Mouse (Mus musculus) kidney, postnatal 0 days (tissue): ENCODE data around the gene Nus1. TPM values are rescaled to one million over a fixed set of nuclear protein-coding genes. Genes with fewer than 3 reads are reported as not detected.

Source experiments
- ATAC-seq: fragments of 200-750 bp; cut with Nextera tagmentation; replicated peaks from 2 replicates; pipeline ENCODE4 v1.8.0; 2017; ENCODE audit warnings: low read depth, moderate number of reproducible peaks, moderate TSS enrichment, moderate library complexity; ENCODE audit not compliant: low FRiP score
- DNase-seq: peaks from one replicate; pipeline ENCODE4 v3.0.0-alpha.2; 2016; ENCODE audit warnings: low spot score
- H3K27ac ChIP-seq: fragments of 300-500 bp; sonication (generic); 2 replicates; pipeline ENCODE4 v1.5.1; 2014; ENCODE audit warnings: mild to moderate bottlenecking
- H3K27me3 ChIP-seq: fragments of 300-500 bp; sonication (generic); 2 replicates; pipeline ENCODE4 v1.6.1; 2014; ENCODE audit warnings: low read length, mixed read lengths; ENCODE audit not compliant: insufficient read depth
- H3K36me3 ChIP-seq: fragments of 300-500 bp; sonication (generic); 2 replicates; pipeline ENCODE4 v1.6.1; 2014; ENCODE audit warnings: low read length, mixed read lengths; ENCODE audit not compliant: insufficient read depth
- H3K4me1 ChIP-seq: fragments of 300-500 bp; sonication (generic); replicated peaks from 2 replicates; pipeline ENCODE4 v1.6.1; 2014; ENCODE audit warnings: antibody characterized with exemption, low read length, mixed read lengths; ENCODE audit not compliant: insufficient read depth
- H3K4me2 ChIP-seq: fragments of 300-500 bp; sonication (generic); 2 replicates; pipeline ENCODE4 v1.6.1; 2014; ENCODE audit warnings: mild to moderate bottlenecking, low read length, moderate library complexity, mixed read lengths
- H3K4me3 ChIP-seq: fragments of 300-500 bp; sonication (generic); replicated peaks from 2 replicates; pipeline ENCODE4 v1.5.1; 2014; ENCODE audit warnings: low read depth, low read length
- H3K9ac ChIP-seq: fragments of 300-500 bp; sonication (generic); 2 replicates; pipeline ENCODE4 v1.6.1; 2014; ENCODE audit warnings: low read depth, low read length
- H3K9me3 ChIP-seq: fragments of 300-500 bp; sonication (generic); replicated peaks from 2 replicates; pipeline ENCODE4 v1.6.1; 2016; ENCODE audit warnings: low read length, inconsistent platforms, mixed read lengths
- CTCF ChIP-seq: IDR thresholded peaks from 2 replicates; pipeline ENCODE4 v1.5.1; 2016; ENCODE audit warnings: antibody characterized with exemption, low read depth, mild to moderate bottlenecking, moderate library complexity
- WGBS: fragments of 180-500 bp; shearing (Covaris S2); extraction: QIAGEN DNeasy Blood & Tissue Kit; methylation state at CpG from one replicate; pipeline ENCODE4 v1.1.7; 2014; 5-methylcytosine and 5-hydroxymethylcytosine counted together
- polyA plus RNA-seq: library from polyadenylated mRNA; unstranded; fragments of >200 nt; fragmentation: Nextera tagmentation; extraction: Ambion mirVana; gene quantifications from 2 replicates; pipeline ENCODE4 v1.2.1, GENCODE M21; 2015

Nus1 gene
- polyA plus RNA-seq, 1 experiment from 2014 or later = 24.1 TPM

DNA sequence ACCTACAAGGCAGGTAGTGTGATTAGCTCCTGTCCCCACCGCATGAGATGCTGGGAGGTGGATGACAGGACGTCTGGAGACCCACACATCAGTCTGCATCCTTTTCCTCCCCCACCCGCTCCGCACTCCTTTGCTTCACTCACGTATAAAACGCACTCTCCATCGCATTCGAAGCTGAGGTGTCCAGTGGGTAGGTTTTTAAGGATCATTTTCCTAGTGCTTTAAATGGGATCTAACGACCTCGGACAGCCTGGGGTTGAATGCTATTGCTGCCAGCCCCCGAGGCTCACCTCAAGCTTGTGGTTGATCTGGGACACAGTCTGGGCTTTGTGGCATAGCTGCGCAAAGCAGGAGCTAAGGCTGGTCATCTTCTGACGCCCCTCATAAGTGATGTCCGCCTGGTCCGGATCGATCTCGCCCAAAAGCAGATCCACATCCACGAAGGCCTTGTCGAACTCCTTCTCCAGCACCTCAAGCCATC is 36.0 kb upstream of the Nus1 start:
- peak; percentile 29 for DNase-seq
- ATAC-seq = peak; percentile 23; the same call in 1 of the 2 replicates

DNA sequence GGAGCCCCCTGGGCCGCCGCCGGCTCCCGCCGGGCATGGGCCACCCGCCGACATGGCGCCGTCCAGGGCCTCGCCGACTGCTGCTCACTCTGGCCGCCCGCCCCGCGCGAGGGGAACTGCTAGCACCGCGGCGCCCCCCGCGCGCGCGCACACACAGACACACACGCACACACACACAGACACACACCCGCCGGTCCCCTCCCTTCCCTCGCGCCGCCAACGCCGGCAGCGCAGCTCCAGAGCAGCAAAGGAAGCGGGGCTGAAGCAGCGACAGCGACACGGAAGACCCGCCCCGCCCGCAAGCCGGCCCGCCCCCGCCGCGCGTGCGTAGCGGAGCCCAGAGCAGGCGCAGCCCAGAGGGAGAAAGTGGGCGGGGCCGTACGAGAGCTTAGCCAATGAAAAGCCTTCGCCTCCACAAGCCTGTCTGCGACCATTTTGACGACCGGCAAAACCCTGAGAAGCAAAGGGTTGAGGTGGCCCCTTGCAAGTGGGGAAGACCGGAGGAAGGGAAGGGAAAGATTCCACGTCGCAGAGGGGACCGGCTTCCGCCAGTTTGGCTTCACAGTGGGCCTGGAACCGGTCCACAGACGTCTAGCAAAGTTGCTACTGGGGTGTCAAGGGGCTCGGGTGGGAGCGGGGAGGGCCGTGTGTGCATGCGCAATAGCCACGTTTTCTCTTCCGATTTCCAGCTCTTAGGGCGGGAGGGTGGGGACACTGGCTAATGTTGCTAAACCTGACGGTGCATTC is 35.3 kb upstream of the Nus1 start, which contains the start of gene Gopc:
Gene Gopc, minus strand, starts transcription at position 280 of the 747 bp plus-strand sequence.
- peak; percentile 99 for ATAC-seq
- WGBS = under 1% methylated on average over 56 of the region's 71 CpGs
- no peak for TF ChIP-seq CTCF

More for the DNA sequence above, 36.0 kb upstream of the Nus1 start:
- H3K27me3 ChIP-seq = no peaks in the 10 kb centered on the region
- peak overlapping the region; percentile 82 for H3K9ac ChIP-seq
- peak overlapping the region; percentile 77 for H3K4me3 ChIP-seq
- WGBS = under 1% methylated on average over 19 of the region's 19 CpGs
- peak overlapping the region; percentile 97 for H3K27ac ChIP-seq
- H3K36me3 ChIP-seq = no peaks in the 10 kb centered on the region
- H3K9me3 ChIP-seq = no peaks in the 10 kb centered on the region
- no peak for TF ChIP-seq CTCF
- 0 out of 2 replicates have a peak, but pooled peaks cover 4% of the 10 kb centered on the region for H3K4me1 ChIP-seq
- peak overlapping the region; percentile 73 for H3K4me2 ChIP-seq

DNA sequence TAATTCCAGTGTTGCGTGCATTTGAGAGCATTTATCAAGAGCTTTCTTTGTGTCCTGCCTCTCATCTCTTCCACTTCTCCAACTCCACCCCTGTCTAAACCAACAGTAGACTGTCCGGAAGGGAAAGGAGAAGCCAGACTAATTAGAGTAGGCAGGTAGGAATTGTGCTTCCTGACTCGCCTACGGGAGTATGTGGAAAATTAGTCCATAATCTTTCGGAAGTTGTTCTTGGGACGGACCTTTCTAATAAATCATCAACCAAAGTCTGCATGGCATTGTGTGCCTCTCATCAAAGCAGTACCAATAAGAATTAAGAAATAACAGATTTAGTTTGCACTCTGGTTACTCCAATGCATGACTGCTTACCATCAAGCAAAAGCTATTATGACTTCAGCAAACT is 34.3 kb upstream of the Nus1 start:
- H3K27me3 ChIP-seq = no peaks in the 10 kb centered on the region
- 0 out of 2 replicates have a peak, but pooled peaks cover 4% of the 10 kb centered on the region for H3K4me1 ChIP-seq
- peak overlapping the region; percentile 72 for H3K4me2 ChIP-seq
- DNase-seq = no peak
- H3K4me3 ChIP-seq = peak overlapping the region; percentile 77; the same call in 1 of the 2 replicates
- TF ChIP-seq CTCF = no peak
- peak overlapping the region; percentile 65; the same call in 1 of the 2 replicates for H3K9ac ChIP-seq
- H3K27ac ChIP-seq = peak overlapping the region; percentile 97
- ATAC-seq = no peak
- no peaks in the 10 kb centered on the region for H3K9me3 ChIP-seq
- 63% methylated on average over 6 of the region's 6 CpGs for WGBS
- H3K36me3 ChIP-seq = no peaks in the 10 kb centered on the region

More for the DNA sequence above, 35.3 kb upstream of the Nus1 start, which contains the start of gene Gopc:
- H3K9ac ChIP-seq = peak within 1 kb of the TSS; percentile 82
- H3K4me1 ChIP-seq = 0 out of 2 replicates have a peak, but pooled peaks cover 4% of the 10 kb centered on the region
- no peaks in the 10 kb centered on the region for H3K9me3 ChIP-seq
- H3K4me3 ChIP-seq = peak within 1 kb of the TSS; percentile 77
- peak within 1 kb of the TSS; percentile 73 for H3K4me2 ChIP-seq
- H3K36me3 ChIP-seq = no peaks in the 10 kb centered on the region
- peak; percentile 99 for DNase-seq
- H3K27ac ChIP-seq = peak within 1 kb of the TSS; percentile 97
- H3K27me3 ChIP-seq = no peaks in the 10 kb centered on the region

DNA sequence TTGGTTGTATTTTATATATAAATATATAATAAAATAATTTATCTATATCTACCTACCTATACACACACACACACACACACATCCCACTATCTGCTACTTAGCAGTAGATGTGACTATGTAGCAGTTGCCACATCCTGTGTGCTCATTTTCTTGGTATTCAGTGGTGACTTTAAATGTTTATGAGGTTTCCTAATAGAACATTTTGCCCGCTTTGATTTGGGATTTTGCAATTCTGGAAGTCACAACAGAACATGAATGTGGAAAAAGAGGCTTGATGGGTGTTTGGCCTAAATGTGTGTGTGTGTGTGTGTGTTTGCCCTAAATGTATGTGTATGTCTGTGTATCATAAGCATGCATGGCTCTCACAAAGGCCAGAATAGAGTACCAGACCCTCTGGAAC is 33.8 kb upstream of the Nus1 start:
- 93% methylated on average over 1 of the region's 1 CpGs for WGBS
- DNase-seq (no peak), ATAC-seq (no peak)
- Histone ChIP-seq H3K9me3 (no peaks in the 10 kb centered on the region), H3K9ac (no peak overlapping the region), H3K4me3 (no peak overlapping the region), H3K4me1 (0 out of 2 replicates have a peak, but pooled peaks cover 4% of the 10 kb centered on the region), H3K27me3 (no peaks in the 10 kb centered on the region), H3K4me2 (no peak overlapping the region), H3K27ac (no peak overlapping the region), H3K36me3 (no peaks in the 10 kb centered on the region)
- TF ChIP-seq CTCF = no peak

DNA sequence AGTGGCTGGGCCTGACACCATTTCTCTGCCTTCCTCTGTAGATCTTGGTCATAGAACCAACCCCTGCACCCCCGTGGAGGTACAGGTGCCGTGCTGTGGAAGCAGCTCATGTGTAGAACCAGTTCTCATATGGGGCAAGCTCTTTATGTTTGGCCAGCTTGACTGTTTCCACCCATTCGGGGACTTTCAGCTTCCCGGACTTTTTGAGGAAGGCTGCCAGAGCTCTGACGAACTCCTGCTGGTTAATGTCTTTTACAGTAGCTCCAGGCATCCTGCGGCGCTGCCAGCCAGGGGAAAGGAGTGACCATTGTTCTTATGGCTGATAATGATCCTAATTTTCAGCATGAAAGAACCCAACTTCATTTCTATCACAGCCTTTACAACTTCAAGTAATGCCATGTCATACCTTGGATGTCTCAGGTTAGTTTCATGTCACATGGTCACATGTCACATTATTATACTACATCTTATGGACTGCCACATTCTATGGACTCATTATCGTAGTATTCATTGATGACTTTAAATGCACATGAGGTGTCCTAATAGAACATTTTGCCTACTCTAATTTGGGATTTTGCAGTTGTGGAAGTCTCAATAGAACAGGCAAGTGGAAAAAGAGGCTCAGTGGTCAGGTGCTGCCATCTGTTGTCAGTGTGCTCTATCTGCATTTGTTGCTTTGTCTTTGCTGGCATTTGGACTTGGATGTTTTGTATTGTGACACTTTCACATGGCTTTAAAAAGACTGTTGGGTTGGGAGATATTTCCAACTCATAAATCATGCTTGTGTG is 32.3 kb upstream of the Nus1 start:
- Histone ChIP-seq H3K36me3 (no peaks in the 10 kb centered on the region), H3K9me3 (no peaks in the 10 kb centered on the region), H3K4me3 (no peak overlapping the region), H3K4me1 (0 out of 2 replicates have a peak, but pooled peaks cover 4% of the 10 kb centered on the region), H3K27ac (no peak overlapping the region), H3K9ac (no peak overlapping the region), H3K27me3 (no peaks in the 10 kb centered on the region), H3K4me2 (no peak overlapping the region)
- 36% methylated on average over 8 of the region's 8 CpGs for WGBS
- peak; percentile 97 for TF ChIP-seq CTCF
- DNase-seq (peak; percentile 83), ATAC-seq (no peak)

DNA sequence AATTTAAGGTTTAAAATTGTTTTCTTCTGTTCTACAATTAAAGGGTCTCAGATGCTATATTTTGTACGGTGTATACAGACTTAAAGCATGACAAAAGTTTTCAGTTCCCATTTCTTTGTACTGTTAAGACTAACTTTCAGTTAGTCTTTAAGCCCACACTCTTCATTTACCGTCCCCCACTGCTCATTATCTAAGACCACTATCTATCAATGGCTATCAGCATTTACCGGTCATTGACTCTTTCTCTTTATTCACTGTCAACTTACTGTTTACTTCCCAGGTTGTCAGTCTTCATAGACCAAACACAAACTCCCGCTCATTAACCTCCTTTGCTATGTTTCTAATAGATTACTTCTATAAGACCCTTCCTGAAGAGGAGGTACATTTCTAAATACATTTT is 30.2 kb upstream of the Nus1 start:
- no peak overlapping the region for H3K9ac ChIP-seq
- no peak overlapping the region for H3K27ac ChIP-seq
- H3K4me1 ChIP-seq = 0 out of 2 replicates have a peak, but pooled peaks cover 4% of the 10 kb centered on the region
- no peak overlapping the region for H3K4me3 ChIP-seq
- no peaks in the 10 kb centered on the region for H3K27me3 ChIP-seq
- WGBS = 85% methylated on average over 4 of the region's 4 CpGs
- ATAC-seq (no peak), DNase-seq (no peak)
- H3K9me3 ChIP-seq = no peaks in the 10 kb centered on the region
- no peak for TF ChIP-seq CTCF
- no peak overlapping the region for H3K4me2 ChIP-seq
- H3K36me3 ChIP-seq = no peaks in the 10 kb centered on the region
